Mouse (Mus musculus) forebrain, embryonic 15.5 days (tissue): ENCODE results near the gene Hist1h2bn. TPM values are rescaled to one million over a fixed set of nuclear protein-coding genes. Genes with fewer than 3 reads are reported as not detected.
"Not testable (repeated sequence)": the region's sequence is repeated elsewhere in the genome, so short reads cannot be mapped to it uniquely, and the experiment has no call there.

Experiments
- ATAC-seq: fragments of 200-750 bp; cut with Nextera tagmentation; replicated peaks from 2 replicates; pipeline ENCODE4 v1.8.0; 2017; ENCODE audit warnings: mild to moderate bottlenecking, moderate TSS enrichment, moderate library complexity
- H3K27ac ChIP-seq: fragments of 300-500 bp; sonication (generic); replicated peaks from 2 replicates; pipeline ENCODE4 v1.5.1; 2015; ENCODE audit warnings: mild to moderate bottlenecking, inconsistent platforms
- H3K27me3 ChIP-seq: fragments of 300-500 bp; sonication (generic); 2 replicates; pipeline ENCODE4 v1.6.1; 2015; ENCODE audit warnings: inconsistent platforms
- H3K36me3 ChIP-seq: fragments of 300-500 bp; sonication (generic); 2 replicates; pipeline ENCODE4 v1.6.1; 2015; ENCODE audit warnings: mild to moderate bottlenecking, inconsistent platforms
- H3K4me1 ChIP-seq: fragments of 300-500 bp; sonication (generic); 2 replicates; pipeline ENCODE4 v1.6.1; 2015; ENCODE audit warnings: inconsistent platforms
- H3K4me2 ChIP-seq: fragments of 300-500 bp; sonication (generic); replicated peaks from 2 replicates; pipeline ENCODE4 v1.6.1; 2015; ENCODE audit warnings: mild to moderate bottlenecking, inconsistent platforms
- H3K4me3 ChIP-seq: fragments of 300-500 bp; sonication (generic); 2 replicates; pipeline ENCODE4 v1.5.1; 2015; ENCODE audit warnings: mild to moderate bottlenecking, inconsistent platforms
- H3K9ac ChIP-seq: fragments of 300-500 bp; sonication (generic); replicated peaks from 2 replicates; pipeline ENCODE4 v1.6.1; 2015; ENCODE audit warnings: mild to moderate bottlenecking, inconsistent platforms
- H3K9me3 ChIP-seq: fragments of 300-500 bp; sonication (generic); 2 replicates; pipeline ENCODE4 v1.6.1; 2016; ENCODE audit warnings: inconsistent platforms
- WGBS: fragments of 180-500 bp; shearing (Covaris S2); methylation state at CpG from one replicate; pipeline ENCODE4 v1.1.7; 2015; ENCODE audit warnings: mixed read lengths; 5-methylcytosine and 5-hydroxymethylcytosine counted together
- polyA plus RNA-seq: library from polyadenylated mRNA; unstranded; fragments of >200 nt; fragmentation: Nextera tagmentation; extraction: Ambion mirVana; gene quantifications from 2 replicates; pipeline ENCODE4 v1.2.1, GENCODE M21; 2015

Gene Hist1h2bn
- polyA plus RNA-seq, 1 experiment from 2014 or later = 2.6 TPM

- H3K27ac ChIP-seq = peak overlapping the region; percentile 99
- H3K36me3 ChIP-seq = no peaks in the 10 kb centered on the region
Observed at GRCm38 (mm10) chr13:21734010-21734905, 19.7 kb upstream of the Hist1h2bn start.

DNA sequence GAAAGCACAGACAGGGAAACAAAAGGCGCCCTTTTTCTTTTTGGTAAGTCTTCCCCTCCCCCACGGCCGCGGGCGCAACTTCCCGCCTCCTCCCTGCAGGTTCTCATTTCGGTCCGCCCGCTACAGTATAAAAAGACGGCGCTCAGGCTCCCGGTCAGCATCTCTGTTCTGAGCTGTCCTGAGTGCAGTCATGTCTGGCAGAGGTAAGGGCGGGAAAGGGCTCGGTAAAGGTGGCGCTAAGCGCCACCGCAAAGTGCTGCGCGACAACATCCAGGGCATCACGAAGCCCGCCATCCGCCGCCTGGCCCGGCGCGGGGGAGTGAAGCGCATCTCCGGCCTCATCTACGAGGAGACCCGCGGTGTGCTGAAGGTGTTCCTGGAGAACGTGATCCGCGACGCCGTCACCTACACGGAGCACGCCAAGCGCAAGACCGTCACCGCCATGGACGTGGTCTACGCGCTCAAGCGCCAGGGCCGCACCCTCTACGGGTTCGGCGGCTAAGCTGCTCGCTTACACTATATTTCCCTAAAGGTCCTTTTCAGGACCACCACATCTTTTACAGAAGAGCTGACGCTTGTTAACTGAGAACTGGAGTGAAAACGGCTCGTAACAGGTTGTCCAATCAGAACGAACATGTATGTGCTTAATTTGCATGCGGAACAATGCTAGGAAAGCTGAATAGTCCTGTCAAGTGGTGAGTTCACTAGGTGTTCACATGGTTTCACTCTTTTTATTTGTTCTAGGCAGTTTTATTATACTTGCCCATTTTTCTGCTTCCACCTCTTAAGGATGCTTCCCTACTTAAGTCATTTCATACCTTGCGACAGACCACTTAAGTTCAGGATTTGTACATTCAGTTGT lies 18.8 kb upstream of the Hist1h2bn start, which contains the start of gene Hist1h4j:
TSS of gene Hist1h4j (plus strand) at position 159 of the 862 bp plus-strand sequence.
- H3K4me1 ChIP-seq = peaks cover 26% of the 10 kb centered on the region
- H3K9me3 ChIP-seq, H3K27me3 ChIP-seq, H3K36me3 ChIP-seq: not testable (repeated sequence)
- peak within 1 kb of the TSS; percentile 59 for H3K4me2 ChIP-seq
- peak; percentile 90 for ATAC-seq
- peak within 1 kb of the TSS; percentile 62 for H3K4me3 ChIP-seq
- WGBS = under 1% methylated on average over 50 of the region's 56 CpGs
- H3K9ac ChIP-seq = peak within 1 kb of the TSS; percentile 70
- H3K27ac ChIP-seq = peak within 1 kb of the TSS; percentile 99

More at GRCm38 (mm10) chr13:21734010-21734905, 19.7 kb upstream of the Hist1h2bn start:
- Histone ChIP-seq H3K9ac (peak overlapping the region; percentile 70), H3K4me3 (peak overlapping the region; percentile 62), H3K9me3 (no peaks in the 10 kb centered on the region), H3K4me1 (peaks cover 26% of the 10 kb centered on the region), H3K27me3 (no peaks in the 10 kb centered on the region), H3K4me2 (peak overlapping the region; percentile 59)
- peak; percentile 84 for ATAC-seq
- WGBS = under 1% methylated on average over 21 of the region's 21 CpGs

DNA sequence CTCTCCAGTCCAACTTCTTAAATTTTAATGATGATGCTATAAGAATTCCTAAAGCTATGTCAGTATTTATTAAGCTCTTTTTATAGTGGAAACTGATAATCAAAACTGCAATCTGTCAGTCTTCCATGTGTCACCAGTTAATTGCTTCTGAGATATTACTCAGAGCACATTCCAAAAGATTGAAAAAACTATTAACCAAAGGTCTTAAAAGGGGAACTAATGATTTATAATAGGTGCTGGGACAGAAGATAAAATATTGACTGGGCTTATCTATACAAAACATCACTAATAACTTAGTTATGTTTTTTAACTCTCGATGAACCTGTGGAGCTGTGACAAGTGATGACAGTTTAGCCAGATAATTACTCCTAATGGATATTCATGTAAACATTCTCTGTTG lies 8.9 kb upstream of the Hist1h2bn start:
- ATAC-seq = no peak
- Histone ChIP-seq H3K27ac (no peak overlapping the region), H3K36me3 (no peaks in the 10 kb centered on the region), H3K4me3 (no peak overlapping the region), H3K4me2 (no peak overlapping the region), H3K9ac (no peak overlapping the region), H3K27me3 (no peaks in the 10 kb centered on the region), H3K4me1 (peaks cover 22% of the 10 kb centered on the region), H3K9me3 (no peaks in the 10 kb centered on the region)
- WGBS = 94% methylated on average over 1 of the region's 1 CpGs

DNA sequence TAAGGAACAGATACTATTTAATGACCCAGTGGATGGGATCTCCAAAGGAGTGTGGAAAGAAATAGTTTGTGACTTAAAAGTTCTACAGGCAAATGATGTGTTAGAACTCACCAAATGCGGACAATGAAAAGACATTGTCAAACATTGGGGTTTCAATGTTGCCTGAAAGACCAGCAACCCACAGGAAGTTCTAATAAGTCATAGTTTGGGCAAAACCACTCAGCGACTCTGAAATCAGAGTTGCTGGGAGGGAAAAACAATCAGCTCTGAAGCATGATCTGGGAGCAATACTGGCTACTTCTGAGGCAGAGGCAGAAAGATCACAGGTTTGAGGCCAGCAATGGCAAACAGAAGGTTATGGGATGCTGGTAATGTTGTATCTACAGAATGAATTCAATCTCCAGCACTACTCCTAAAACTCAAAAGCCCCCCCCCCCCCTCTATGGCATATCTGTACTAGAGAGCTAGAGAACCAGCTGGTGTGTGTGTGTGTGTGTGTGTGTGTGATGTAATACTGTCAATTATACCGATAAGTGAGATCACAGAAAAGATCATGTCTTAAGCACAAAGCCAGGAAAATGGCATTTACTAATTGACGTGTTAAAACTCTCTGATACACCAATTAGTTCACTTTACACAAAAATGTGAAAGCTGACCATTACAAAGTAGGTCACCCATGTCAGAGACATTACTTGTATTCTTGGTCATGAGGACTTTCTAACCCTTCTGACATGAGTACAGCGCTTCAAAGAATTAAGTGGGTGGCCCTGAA lies 4.3 kb upstream of the Hist1h2bn start:
- peak overlapping the region; percentile 97 for H3K27ac ChIP-seq
- H3K27me3 ChIP-seq = no peaks in the 10 kb centered on the region
- H3K9me3 ChIP-seq = no peaks in the 10 kb centered on the region
- H3K4me2 ChIP-seq = peak overlapping the region; percentile 86
- peak overlapping the region; percentile 57 for H3K9ac ChIP-seq
- 3% methylated on average over 5 of the region's 5 CpGs for WGBS
- peaks cover 40% of the 10 kb centered on the region for H3K4me1 ChIP-seq
- peak overlapping the region; percentile 52 for H3K4me3 ChIP-seq
- H3K36me3 ChIP-seq = no peaks in the 10 kb centered on the region
- ATAC-seq = no peak

DNA sequence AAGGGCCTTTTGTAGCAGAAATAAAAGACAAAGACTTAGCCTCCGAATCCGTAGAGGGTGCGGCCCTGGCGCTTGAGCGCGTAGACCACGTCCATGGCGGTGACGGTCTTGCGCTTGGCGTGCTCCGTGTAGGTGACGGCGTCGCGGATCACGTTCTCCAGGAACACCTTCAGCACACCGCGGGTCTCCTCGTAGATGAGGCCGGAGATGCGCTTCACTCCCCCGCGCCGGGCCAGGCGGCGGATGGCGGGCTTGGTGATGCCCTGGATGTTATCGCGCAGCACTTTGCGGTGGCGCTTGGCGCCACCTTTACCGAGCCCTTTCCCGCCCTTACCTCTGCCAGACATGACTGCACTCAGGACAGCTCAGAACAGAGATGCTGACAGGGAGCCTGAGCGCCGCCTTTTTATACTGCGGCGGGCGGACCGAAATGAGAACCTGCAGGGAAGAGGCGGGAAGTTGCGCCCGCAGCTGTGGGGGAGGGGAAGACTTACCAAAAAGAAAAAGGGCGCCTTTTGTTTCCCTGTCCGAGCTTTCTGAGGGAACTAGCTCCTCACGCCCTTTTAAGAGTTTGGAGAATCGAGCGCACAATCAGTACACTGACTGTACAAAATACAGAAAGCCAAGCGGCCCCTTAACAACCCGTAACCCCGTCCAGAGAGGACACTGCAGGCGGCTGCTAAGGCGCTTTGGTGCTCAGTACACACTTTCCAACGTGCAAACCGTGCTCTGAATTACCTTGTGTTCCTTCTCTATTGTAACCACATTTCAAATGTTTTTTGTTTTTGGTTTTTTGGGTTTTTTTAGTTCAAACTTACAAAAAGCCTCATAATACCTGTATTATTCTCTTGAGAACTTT lies 3.5 kb upstream of the Hist1h2bn start, which contains the start of gene Hist1h4k:
TSS of gene Hist1h4k (minus strand) at position 347 of the 859 bp plus-strand sequence.
- H3K4me3 ChIP-seq = peak within 1 kb of the TSS; percentile 52
- peak; percentile 84 for ATAC-seq
- under 1% methylated on average over 48 of the region's 56 CpGs for WGBS
- H3K4me2 ChIP-seq = peak within 1 kb of the TSS; percentile 86
- not testable (repeated sequence) for H3K9me3 ChIP-seq, H3K27me3 ChIP-seq, H3K36me3 ChIP-seq
- peak within 1 kb of the TSS; percentile 97 for H3K27ac ChIP-seq
- peak within 1 kb of the TSS; percentile 57 for H3K9ac ChIP-seq
- peaks cover 45% of the 10 kb centered on the region for H3K4me1 ChIP-seq

DNA sequence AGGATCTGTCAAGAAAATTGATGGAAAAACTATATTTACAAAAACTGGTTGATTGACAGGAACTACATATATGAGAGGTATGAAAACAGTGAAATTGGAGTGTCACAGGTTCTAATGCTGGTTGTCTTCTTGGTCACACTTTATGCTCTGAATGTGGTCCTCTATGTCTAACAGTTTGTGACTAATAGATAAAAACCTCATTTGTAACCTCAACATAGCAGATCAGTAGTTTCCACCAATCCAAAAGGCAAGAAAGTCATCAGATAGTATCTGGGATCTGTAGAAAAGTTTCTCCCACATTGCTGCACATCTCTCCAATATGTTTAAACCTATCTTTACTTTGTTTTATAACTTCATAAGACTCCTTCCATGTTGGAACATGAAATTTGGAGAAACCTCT lies 2.5 kb upstream of the Hist1h2bn start:
- no peak for ATAC-seq

GRCm38 (mm10) chr13:21751827-21752226 lies 2.1 kb upstream of the Hist1h2bn start:
- Histone ChIP-seq H3K9me3 (no peaks in the 10 kb centered on the region), H3K36me3 (no peaks in the 10 kb centered on the region), H3K4me3 (no peak overlapping the region), H3K9ac (no peak overlapping the region), H3K27me3 (no peaks in the 10 kb centered on the region), H3K4me2 (no peak overlapping the region), H3K27ac (peak overlapping the region; percentile 96), H3K4me1 (peaks cover 52% of the 10 kb centered on the region)
- 70% methylated on average over 3 of the region's 3 CpGs for WGBS
- ATAC-seq = no peak

More for the DNA sequence above, 2.5 kb upstream of the Hist1h2bn start:
- H3K4me3 ChIP-seq = no peak overlapping the region
- no peaks in the 10 kb centered on the region for H3K9me3 ChIP-seq
- H3K27me3 ChIP-seq = no peaks in the 10 kb centered on the region
- no peaks in the 10 kb centered on the region for H3K36me3 ChIP-seq
- no peak overlapping the region for H3K9ac ChIP-seq
- H3K27ac ChIP-seq = peak overlapping the region; percentile 96; the same call in 1 of the 2 replicates
- H3K4me2 ChIP-seq = no peak overlapping the region
- H3K4me1 ChIP-seq = peaks cover 49% of the 10 kb centered on the region

- H3K9ac ChIP-seq = no peak overlapping the region
- H3K36me3 ChIP-seq = no peaks in the 10 kb centered on the region
- no peak for ATAC-seq
- peak overlapping the region; percentile 82; the same call in 1 of the 2 replicates for H3K4me2 ChIP-seq
- peak overlapping the region; percentile 96 for H3K27ac ChIP-seq
- no peaks in the 10 kb centered on the region for H3K9me3 ChIP-seq
- peaks cover 48% of the 10 kb centered on the region for H3K4me1 ChIP-seq
- peak overlapping the region; percentile 47; the same call in 1 of the 2 replicates for H3K4me3 ChIP-seq
- 51% methylated on average over 3 of the region's 3 CpGs for WGBS
- no peaks in the 10 kb centered on the region for H3K27me3 ChIP-seq
Observed at GRCm38 (mm10) chr13:21752356-21752755, 1.6 kb upstream of the Hist1h2bn start.

DNA sequence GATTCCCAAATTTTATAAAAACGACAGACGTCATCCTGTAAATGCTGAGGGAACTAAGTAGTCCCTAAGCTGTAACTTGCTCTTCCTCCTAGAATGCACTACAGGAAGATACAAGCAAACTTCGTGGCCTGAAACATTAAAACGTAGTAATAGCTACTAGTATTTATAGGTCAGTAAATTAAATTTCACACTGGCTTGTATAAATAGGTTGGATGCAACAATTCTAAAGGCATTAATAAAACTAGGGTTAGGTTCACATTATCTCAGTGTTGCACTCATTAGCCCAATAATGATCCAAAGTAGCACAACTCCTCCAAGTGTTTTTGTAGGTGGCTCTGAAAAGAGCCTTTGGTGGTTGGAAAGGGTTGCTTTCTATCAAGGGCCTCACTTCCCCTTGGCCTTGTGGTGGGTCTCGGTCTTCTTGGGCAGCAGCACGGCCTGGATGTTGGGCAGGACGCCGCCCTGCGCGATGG lies 836 bp upstream of the Hist1h2bn start:
- ATAC-seq = no peak
- Histone ChIP-seq H3K27me3 (no peaks in the 10 kb centered on the region), H3K9ac (peak overlapping the region; percentile 59), H3K27ac (peak overlapping the region; percentile 96), H3K4me3 (peak overlapping the region; percentile 47), H3K9me3 (no peaks in the 10 kb centered on the region), H3K4me1 (peaks cover 44% of the 10 kb centered on the region), H3K36me3 (no peaks in the 10 kb centered on the region), H3K4me2 (peak overlapping the region; percentile 82)
- WGBS = 2% methylated on average over 10 of the region's 10 CpGs

- H3K27ac ChIP-seq = peak overlapping the region; percentile 96
- 0% methylated on average over 12 of the region's 26 CpGs for WGBS
- H3K27me3 ChIP-seq = not testable (repeated sequence)
Observed at GRCm38 (mm10) chr13:21754294-21755001, 525 bp downstream of the Hist1h2bn start.

More at GRCm38 (mm10) chr13:21754294-21755001, 525 bp downstream of the Hist1h2bn start:
- not testable (repeated sequence) for H3K36me3 ChIP-seq, H3K9me3 ChIP-seq
- peak; percentile 4; the same call in 1 of the 2 replicates for ATAC-seq
- Histone ChIP-seq H3K9ac (peak overlapping the region; percentile 46), H3K4me1 (peaks cover 32% of the 10 kb centered on the region), H3K4me2 (peak overlapping the region; percentile 82), H3K4me3 (peak overlapping the region; percentile 47)
